Mouse (Mus musculus): ENCODE results near the gene Serpine1. TPM values are rescaled to one million over a fixed set of nuclear protein-coding genes. Genes with fewer than 3 reads are reported as not detected.

The Serpine1 gene
- polyA plus RNA-seq, 1 experiment from 2014 or later, result 151 TPM

GRCm38 (mm10) chr5:137110863-137111262 is 38.8 kb upstream of the Serpine1 start:
- ATAC-seq (no peak), DNase-seq (ENCODE audit: low read depth, low spot score) (no peak)
- in situ Hi-C loops (cut with MboI; ENCODE audit: low pct_unique_long_range_greater_than_20kb), result loop anchor here (5.0 kb wide), 1 partner anchor 184 kb away; no protein-coding TSS in a partner anchor
- TF ChIP-seq CTCF (IDR thresholded peaks at IDR 0.05), result no peak
- H3K27me3 ChIP-seq, result no peaks in the 10 kb centered on the region
- ChIA-PET CTCF (no interaction called here), POLR2A (interaction anchor here (0.5 to 0.6 kb wide), 2 partner anchors 75 to 1513 kb away, joined by 3 to 4 read pairs; no protein-coding TSS in a partner anchor)

- DNase-seq (ENCODE audit: low read depth, low spot score) (no peak), ATAC-seq (no peak)
- in situ Hi-C loops (cut with MboI; ENCODE audit: low pct_unique_long_range_greater_than_20kb), result loop anchor here (5.0 kb wide), 2 partner anchors 88 to 183 kb away; no protein-coding TSS in a partner anchor
- POLR2A ChIA-PET, result no interaction called here
- H3K27me3 ChIP-seq, result no peaks in the 10 kb centered on the region
- CTCF ChIA-PET, result interaction anchor here (2.1 kb wide), 1 partner anchor 13 kb away, joined by 7 read pairs; no protein-coding TSS in a partner anchor
- no peak for TF ChIP-seq CTCF (IDR thresholded peaks at IDR 0.05)
Observed at GRCm38 (mm10) chr5:137109941-137110593, 38.0 kb upstream of the Serpine1 start.

GRCm38 (mm10) chr5:137108111-137108510 is 36.0 kb upstream of the Serpine1 start:
- CTCF ChIA-PET, result interaction anchor here (0.6 to 1.1 kb wide), 3 partner anchors 57 to 146 kb away, joined by 3 read pairs; no protein-coding TSS in a partner anchor
- DNase-seq (ENCODE audit: low read depth, low spot score) (no peak), ATAC-seq (peak; percentile 58)
- in situ Hi-C loops (cut with MboI; ENCODE audit: low pct_unique_long_range_greater_than_20kb), result loop anchor here (5.0 kb wide), 1 partner anchor 86 kb away; no protein-coding TSS in a partner anchor
- H3K27me3 ChIP-seq, result no peaks in the 10 kb centered on the region
- no peak for TF ChIP-seq CTCF (IDR thresholded peaks at IDR 0.05)
- POLR2A ChIA-PET, result interaction anchor here (0.6 to 0.8 kb wide), 2 partner anchors 16 to 30 kb away, joined by 3 read pairs; no protein-coding TSS in a partner anchor

GRCm38 (mm10) chr5:137107670-137108069 is 35.6 kb upstream of the Serpine1 start:
- CTCF ChIA-PET, result interaction anchor here (0.6 to 1.1 kb wide), 3 partner anchors 57 to 146 kb away, joined by 3 read pairs; no protein-coding TSS in a partner anchor
- DNase-seq (ENCODE audit: low read depth, low spot score) (no peak), ATAC-seq (peak; percentile 1)
- in situ Hi-C loops (cut with MboI; ENCODE audit: low pct_unique_long_range_greater_than_20kb), result loop anchor here (5.0 kb wide), 1 partner anchor 85 kb away; no protein-coding TSS in a partner anchor
- no peak for TF ChIP-seq CTCF (IDR thresholded peaks at IDR 0.05)
- H3K27me3 ChIP-seq, result no peaks in the 10 kb centered on the region
- POLR2A ChIA-PET, result no interaction called here

GRCm38 (mm10) chr5:137107024-137107423 is 35.0 kb upstream of the Serpine1 start:
- CTCF ChIA-PET, result interaction anchor here (0.8 to 2.0 kb wide), 11 partner anchors 9 to 145 kb away, joined by 3 to 6 read pairs (median 4); partner anchors contain the start of gene Trim56
- TF ChIP-seq CTCF (IDR thresholded peaks at IDR 0.05), result no peak
- POLR2A ChIA-PET, result interaction anchor here (0.7 to 1.2 kb wide), 5 partner anchors 36 to 89 kb away, joined by 3 to 5 read pairs (median 3); no protein-coding TSS in a partner anchor
- in situ Hi-C loops (cut with MboI; ENCODE audit: low pct_unique_long_range_greater_than_20kb), result loop anchor here (5.0 kb wide), 1 partner anchor 85 kb away; no protein-coding TSS in a partner anchor
- no peak for ATAC-seq
- no peaks in the 10 kb centered on the region for H3K27me3 ChIP-seq
- DNase-seq (ENCODE audit: low read depth, low spot score), result no peak

- TF ChIP-seq CTCF (IDR thresholded peaks at IDR 0.05), result no peak
- ATAC-seq (no peak), DNase-seq (ENCODE audit: low read depth, low spot score) (no peak)
- in situ Hi-C loops (cut with MboI; ENCODE audit: low pct_unique_long_range_greater_than_20kb), result loop anchor here (5.0 kb wide), 1 partner anchor 84 kb away; no protein-coding TSS in a partner anchor
- no peaks in the 10 kb centered on the region for H3K27me3 ChIP-seq
- ChIA-PET POLR2A (interaction anchor here (0.7 to 1.2 kb wide), 6 partner anchors 34 to 88 kb away, joined by 3 to 5 read pairs (median 3); no protein-coding TSS in a partner anchor), CTCF (interaction anchor here (0.8 to 2.0 kb wide), 14 partner anchors 9 to 144 kb away, joined by 3 to 6 read pairs (median 4); partner anchors contain the start of gene Trim56)
Observed at GRCm38 (mm10) chr5:137106434-137106833, 34.4 kb upstream of the Serpine1 start.

- CTCF ChIA-PET, result interaction anchor here (0.8 to 4.3 kb wide), 11 partner anchors 13 to 91 kb away, joined by 3 to 27 read pairs (median 5); partner anchors contain the start of gene Serpine1
- in situ Hi-C loops (cut with MboI; ENCODE audit: low pct_unique_long_range_greater_than_20kb), result loop anchor here (5.0 kb wide), 1 partner anchor 37 kb away; no protein-coding TSS in a partner anchor
- DNase-seq (ENCODE audit: low read depth, low spot score) (no peak), ATAC-seq (no peak)
- TF ChIP-seq CTCF (IDR thresholded peaks at IDR 0.05), result no peak
- POLR2A ChIA-PET, result interaction anchor here (0.6 to 3.2 kb wide), 10 partner anchors 12 to 91 kb away, joined by 3 to 11 read pairs (median 4); partner anchors contain the start of genes Ap1s1 and Trim56
- no peaks in the 10 kb centered on the region for H3K27me3 ChIP-seq
Observed at GRCm38 (mm10) chr5:137103969-137104368, 31.9 kb upstream of the Serpine1 start.

GRCm38 (mm10) chr5:137102575-137103522 is 30.8 kb upstream of the Serpine1 start:
- ChIA-PET POLR2A (interaction anchor here (0.7 to 3.2 kb wide), 12 partner anchors 12 to 1361 kb away, joined by 3 to 19 read pairs (median 7); partner anchors contain the start of genes Ap1s1, Serpine1 and Trim56), CTCF (interaction anchor here (0.9 to 4.3 kb wide), 12 partner anchors 12 to 57 kb away, joined by 3 to 27 read pairs (median 8); partner anchors contain the start of genes Ap1s1 and Serpine1)
- no peak for TF ChIP-seq CTCF (IDR thresholded peaks at IDR 0.05)
- ATAC-seq, result peak; percentile 61
- in situ Hi-C loops (cut with MboI; ENCODE audit: low pct_unique_long_range_greater_than_20kb), result loop anchor here (5.0 kb wide), 1 partner anchor 36 kb away; no protein-coding TSS in a partner anchor
- DNase-seq (ENCODE audit: low read depth, low spot score), result peak; percentile 99
- no peaks in the 10 kb centered on the region for H3K27me3 ChIP-seq

GRCm38 (mm10) chr5:137102078-137102477 is 30.0 kb upstream of the Serpine1 start:
- H3K27me3 ChIP-seq, result no peaks in the 10 kb centered on the region
- POLR2A ChIA-PET, result interaction anchor here (0.7 to 3.2 kb wide), 11 partner anchors 12 to 1360 kb away, joined by 3 to 19 read pairs (median 7); partner anchors contain the start of genes Ap1s1, Serpine1 and Trim56
- DNase-seq (ENCODE audit: low read depth, low spot score), result no peak
- in situ Hi-C loops (cut with MboI; ENCODE audit: low pct_unique_long_range_greater_than_20kb), result loop anchor here (5.0 kb wide), 1 partner anchor 35 kb away; no protein-coding TSS in a partner anchor
- no peak for TF ChIP-seq CTCF (IDR thresholded peaks at IDR 0.05)
- CTCF ChIA-PET, result interaction anchor here (0.9 to 4.3 kb wide), 8 partner anchors 12 to 56 kb away, joined by 3 to 27 read pairs (median 7); partner anchors contain the start of genes Ap1s1 and Serpine1
- ATAC-seq, result peak; percentile 32
